Mouse (Mus musculus) kidney, postnatal 36 days (tissue): Measurements from ENCODE around the gene Lgals9.

Source experiments
- DNase-seq, 2 experiments: peaks; one replicate each; pipeline ENCODE4 v3.0.0; 2021 to 2022; ENCODE audit warnings: mixed read lengths in 2 of 2

The Lgals9 gene

DNA sequence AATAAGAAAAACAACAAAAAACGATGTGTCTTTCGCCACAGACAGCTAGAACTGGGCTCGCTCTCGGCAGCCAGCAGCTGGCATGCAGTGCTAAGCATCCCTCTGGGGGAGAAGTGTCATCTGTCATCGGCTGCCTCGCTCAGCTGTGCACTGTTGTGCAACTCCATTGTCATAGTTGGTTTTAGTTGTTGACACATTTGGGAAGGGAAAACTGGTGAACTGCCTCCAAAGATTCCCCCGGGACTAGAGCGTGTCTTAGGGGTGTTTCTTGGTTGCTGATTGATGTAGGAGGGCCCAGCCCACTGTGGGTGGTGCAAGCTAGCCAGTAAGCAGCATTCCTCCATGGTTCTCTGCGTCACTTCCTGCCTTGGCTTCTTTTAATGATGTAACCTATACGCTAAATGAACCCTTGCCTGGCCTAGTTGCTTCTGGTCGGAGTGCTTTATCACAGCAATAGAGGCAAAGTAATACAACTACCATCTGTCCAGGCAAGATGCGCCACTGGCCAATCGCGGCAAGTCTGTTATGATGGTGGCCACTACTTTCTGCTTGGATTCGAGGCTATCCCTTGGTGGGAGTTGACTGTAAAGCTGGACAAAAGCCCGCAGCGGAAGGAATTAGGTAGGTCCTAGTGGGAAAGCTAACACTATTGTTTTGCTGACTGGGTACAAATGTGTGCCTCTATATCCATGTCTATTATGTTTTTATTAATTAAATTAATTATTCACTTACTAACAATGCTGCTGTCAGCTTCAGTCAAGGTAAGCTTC lies 11.2 kb downstream of the Lgals9 start:
- DNase-seq: peak; percentile 34 to 36

DNA sequence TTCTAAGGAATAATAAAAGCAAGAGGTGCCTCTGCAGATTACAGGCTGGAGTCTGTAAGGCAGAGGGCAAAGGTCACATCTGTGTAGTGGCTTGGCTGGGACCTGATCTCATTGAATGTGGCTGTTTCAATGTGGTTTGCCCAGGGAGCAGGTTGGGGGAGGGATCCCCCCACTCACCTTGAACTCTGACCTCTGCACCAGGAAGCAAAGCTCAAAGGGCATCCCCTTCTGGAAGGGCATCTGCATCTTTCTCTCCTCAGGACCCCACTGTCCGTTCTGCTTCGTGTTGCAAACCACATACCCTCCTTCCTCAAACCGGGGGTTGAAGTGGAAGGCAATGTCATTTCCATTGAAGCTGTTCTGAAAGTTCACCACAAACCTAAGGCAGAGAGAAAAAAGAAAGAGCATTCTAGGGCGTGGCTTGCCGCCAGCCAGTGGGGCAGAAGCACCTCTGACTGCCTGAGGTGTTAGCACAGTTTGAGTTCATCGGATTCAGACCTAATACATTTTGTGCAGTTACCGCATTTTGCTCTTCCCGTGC lies 11.9 kb downstream of the Lgals9 start:
- no peak for DNase-seq

DNA sequence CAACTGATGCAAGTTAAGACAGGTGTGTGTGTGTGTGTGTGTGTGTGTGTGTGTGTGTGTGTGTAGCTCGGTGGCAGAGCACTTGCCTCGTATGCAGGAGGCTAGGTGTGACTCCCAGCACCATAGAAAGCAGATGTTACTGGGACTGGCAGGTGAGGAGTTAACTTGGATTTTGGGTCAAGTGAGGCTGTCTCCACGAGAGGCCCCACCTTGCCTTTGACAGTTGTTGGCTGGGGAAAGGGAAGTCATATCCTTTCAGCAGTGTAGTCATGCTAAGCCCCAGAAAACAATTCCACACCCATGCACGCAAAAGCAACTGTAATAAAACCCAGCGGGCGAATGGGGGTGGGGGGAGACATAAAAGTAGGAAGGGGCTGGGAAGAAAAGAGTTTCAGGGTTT lies 12.4 kb downstream of the Lgals9 start:
- no peak for DNase-seq

DNA sequence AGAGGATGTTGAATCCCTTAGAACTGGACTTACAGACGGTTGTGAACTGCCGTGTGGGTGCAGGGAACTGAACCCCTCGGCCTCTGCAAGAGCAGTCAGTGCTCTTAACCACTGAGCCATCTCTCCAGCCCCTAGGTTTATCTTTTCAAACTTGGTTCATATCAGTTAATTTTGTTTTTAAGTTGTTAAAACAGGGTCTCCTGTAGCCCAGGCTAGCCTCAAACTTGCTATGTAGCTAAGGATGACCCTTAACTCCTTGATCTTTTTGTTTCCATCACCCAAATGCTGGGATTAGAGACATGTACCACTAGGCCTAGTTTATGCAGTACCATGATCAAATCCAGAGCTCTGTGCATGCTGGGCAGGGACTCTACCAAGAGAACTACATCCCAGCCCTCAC lies 13.0 kb downstream of the Lgals9 start:
- DNase-seq: no peak

DNA sequence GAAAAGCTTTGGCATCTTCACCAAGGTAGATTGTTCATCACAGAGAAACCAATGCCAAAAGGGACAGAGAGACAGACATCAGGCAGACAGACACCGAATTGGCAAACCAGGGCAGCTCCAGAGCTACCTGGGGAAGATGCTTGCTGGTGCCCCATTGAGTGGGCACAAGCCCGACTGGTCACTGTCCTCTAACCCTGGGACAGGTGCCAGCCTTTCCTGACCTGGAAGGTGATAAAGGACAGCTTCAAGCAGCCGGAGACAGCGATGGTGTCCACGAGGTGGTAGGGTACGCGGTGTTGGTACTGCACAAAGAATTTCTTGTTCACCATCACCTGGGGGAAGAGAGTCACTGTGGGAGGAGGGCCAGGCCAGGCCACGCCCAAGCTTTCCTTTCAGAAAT lies 13.7 kb downstream of the Lgals9 start:
- no peak for DNase-seq

DNA sequence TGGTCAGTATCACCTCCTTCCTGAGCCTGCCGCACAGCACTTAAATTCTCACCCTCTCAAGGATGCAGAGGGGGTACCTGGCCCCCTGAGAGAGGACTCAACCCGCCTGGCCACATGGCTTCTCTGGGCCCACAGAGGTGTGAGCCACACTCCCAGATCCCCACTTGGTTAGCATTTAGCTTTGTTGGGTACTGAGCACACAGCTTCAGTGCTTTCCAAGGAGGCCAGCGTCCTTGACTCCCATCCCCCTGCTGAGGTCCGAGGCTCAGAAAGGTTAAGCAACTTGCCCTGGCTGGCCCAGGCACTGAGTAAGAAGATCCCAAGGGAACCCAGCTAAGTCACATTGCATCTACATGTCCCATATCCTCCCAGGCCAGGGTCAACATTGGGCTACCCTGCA lies 16.6 kb downstream of the Lgals9 start:
- peak in 1 of 2 experiments; percentile 11 for DNase-seq

DNA sequence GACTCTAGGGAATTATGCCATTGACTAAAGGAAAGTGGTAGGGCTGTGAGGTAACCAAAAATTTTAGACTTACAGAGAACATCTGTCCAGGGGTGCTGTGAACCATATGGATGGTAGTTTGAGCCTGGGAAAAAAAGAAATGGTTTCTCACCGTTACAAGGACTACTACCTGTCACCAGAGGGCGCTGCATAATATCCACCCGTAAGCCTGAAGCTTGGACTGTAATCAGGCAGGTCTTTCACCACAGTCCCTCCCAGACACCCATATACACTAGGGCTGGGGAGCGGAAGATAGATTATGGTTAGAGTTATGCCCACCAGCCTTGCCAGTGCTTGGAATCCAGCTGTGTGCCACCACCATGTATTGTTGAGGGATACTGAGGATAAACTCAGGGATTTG lies 17.4 kb downstream of the Lgals9 start:
- DNase-seq: peak; percentile 51 to 76

DNA sequence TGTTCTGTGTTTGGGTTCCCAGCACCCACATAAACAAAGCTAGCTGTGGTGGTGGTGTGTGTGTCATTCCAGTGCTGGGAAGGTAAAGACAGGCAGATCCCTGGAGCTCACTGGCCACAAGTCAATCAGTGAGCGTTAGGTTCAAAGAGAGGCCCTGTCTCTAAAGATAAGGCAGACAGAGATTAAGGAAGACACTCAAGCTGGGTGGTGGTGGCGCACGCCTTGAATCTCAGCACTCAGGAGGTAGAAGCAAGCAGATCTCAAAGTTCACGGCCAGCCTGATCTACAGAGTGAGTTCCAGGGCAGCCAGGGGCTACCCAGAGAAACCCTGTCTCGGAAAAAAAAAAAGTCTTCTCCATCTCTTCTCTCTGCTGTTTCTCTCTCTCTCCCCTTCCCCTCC lies 23.5 kb downstream of the Lgals9 start:
- no peak for DNase-seq

DNA sequence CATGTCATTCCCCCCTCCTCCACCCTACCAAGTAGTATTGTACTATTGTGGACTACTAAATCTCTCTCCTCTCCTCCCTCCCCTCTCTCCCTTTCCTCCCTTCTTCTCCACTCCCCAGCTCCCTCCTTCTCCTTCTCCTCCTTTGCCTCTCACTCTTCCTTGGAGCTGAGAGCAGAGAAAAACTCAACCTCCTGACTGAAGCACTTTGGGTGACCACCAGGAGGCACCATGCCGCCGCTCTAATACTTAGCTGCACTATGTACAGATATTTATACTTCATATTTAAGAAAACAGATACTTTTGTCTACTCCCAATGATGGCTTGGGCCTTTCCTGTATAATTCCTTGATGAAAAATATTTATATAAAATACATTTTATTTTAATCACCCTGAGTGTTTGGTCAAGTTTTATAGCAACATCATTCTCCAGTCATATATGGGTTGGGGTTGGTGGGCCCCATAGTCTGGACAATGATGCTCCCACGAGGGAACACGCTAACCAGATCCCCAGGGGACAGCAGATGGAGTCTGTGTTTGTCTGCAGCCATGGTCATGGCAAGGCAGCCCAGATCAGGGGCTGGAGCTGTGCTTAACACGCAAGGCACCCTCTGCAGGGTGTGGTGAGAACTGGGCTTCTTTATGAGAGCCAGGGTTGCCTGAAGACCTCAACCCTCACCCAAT lies 24.8 kb downstream of the Lgals9 start:
- peak; percentile 15 to 64 for DNase-seq

DNA sequence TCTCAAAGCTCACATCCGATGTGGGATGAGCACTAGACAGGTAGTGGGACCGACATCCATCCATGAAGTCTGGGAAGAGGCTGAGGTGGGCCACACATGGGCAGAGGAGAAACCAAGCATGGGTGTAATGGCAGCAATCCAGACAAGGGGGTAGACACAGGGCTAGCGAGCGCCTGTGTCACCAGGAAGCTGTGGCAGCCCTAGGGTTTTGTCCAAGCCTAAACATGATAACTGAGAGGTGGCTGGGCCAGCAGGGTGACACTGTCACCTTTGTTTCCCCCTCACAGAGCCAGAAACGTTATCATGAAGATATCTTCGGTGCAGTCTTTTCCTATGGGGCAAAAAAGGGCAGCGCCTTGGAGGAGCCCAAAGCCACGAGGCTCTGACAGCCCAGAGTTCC lies 25.4 kb downstream of the Lgals9 start:
- DNase-seq: no peak

DNA sequence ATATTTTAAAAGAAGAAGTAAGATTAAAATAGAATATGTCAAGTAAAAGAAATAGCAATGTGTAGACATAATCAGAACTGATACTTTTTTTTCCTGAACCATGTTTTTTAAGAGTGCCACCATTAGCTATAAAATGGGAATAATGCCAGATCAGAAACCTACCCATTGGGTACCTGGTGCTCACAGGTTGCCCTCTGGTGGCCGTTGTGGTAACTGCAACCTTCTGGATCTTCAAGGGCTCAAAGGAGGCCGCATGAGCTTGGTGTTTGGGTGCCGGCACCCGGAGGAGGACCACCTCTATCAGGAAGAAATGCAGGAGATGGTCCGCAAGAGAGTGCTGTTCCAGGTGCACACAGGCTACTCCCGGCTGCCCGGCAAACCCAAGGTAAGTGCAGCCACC lies 28.5 kb downstream of the Lgals9 start:
- DNase-seq: peak; percentile 76 to 91

DNA sequence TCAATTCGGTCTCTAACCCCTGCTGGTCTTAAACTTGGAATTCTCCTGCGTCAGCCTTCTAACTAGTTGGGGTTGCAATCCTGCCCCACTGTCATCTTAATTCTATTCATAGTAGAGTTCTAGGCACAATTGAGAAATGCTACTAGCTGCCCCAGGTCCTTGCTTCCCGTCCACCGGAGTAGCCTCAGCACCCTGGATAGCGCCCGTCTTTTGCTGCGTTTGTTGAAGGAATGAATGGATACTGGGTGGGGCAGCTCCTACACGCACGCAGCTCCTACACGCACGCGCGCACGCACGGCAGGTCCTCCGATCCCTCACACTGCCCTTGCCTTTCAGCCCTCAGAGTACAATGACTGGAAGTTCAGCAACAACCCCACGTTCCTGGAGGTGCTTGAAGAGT lies 32.3 kb downstream of the Lgals9 start:
- DNase-seq: peak; percentile 20 to 75

DNA sequence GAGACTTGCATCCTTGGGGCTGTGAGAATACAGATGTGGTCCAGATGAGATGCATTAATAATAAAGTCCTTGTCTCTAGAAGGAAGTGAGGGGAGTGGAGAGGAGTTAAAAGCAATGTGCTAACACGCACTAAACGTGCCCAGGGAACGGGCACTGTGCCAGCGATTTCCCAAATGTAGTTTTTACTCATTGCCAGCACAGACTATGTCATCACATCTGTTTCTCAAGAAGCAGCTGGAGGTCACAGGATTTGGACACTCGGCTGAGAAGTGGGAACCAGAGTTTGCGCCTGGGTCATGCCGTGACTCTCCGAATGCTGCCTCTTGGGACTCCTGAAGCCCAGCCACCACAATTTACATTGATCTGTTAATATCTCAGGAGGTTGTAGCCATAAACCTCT lies 34.4 kb downstream of the Lgals9 start:
- DNase-seq: no peak

DNA sequence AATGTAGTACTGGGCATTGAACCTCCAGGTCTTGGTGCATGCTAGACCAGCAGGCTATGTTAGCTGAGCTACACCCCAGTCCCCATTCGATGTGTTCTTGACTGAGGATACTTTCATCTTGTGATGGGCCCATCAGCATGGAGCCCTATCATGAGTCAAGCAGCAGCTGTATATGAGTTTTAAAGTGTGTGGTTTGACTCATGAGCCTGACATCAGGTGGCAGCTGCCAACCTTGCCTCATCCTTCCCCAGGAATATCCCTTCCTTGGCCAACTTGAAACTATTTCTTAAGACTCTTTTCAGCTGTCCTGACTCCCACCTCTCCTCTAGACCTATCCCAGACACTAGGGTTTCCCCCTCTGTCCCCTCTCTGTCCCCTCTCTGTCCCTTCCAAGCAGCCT lies 41.7 kb downstream of the Lgals9 start:
- DNase-seq: no peak

DNA sequence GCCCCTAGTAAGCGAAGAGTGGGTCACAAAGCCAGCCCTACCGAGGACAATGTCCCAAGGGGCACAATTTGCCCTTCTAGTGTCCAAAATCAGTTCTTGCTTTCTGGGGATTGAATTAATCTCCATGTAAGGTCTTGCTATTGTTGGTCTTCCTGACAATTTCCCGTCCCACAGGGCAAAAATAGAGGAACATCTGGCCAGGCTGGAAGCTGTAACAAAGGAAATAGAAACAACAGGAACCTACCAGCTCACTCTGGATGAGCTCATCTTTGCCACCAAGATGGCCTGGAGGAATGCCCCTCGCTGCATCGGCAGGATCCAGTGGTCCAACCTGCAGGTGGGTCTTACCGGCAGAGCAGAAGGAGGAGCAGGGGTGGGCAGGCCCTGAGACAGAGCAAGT lies 49.6 kb downstream of the Lgals9 start:
- peak; percentile 2 to 4 for DNase-seq

DNA sequence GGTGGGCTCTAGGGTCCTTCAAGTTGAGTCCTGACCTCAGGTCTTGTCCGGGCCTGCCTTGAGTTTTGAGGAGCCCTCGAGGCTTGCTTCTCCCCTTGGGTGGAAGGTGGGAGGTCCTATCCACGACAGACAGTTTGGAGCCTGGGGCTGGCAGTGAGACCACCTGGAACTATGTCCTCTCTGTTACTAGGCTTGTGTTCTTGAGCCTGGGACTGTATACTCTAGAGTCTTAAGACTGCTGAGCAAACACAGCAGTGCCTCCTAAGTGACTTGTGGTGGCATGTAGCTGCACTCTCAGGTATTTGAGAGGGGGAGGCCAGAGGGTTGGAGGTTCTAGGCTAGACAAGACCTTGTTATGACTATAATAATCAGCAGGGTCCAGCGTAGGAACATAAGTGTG lies 50.0 kb downstream of the Lgals9 start:
- DNase-seq: no peak

DNA sequence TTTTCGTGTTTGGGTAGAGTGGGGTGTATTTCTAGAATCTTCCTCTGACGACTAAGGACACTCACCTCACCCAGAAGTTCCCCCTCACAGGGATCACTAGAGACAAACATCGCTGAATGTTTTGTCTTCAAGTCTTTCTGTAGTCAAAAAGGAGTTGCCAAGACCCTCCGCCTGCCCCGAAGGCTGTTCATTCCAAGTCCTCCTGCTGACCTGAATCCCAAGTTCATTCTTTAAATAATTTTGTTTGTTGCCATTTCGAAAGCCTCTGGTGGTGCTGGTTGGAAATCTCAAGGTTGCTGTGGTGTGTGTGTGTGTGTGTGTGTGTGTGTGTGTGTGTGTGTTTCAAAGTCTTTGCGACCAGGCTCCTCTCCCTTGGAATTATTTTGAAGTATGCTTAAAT lies 50.4 kb downstream of the Lgals9 start:
- DNase-seq: no peak

DNA sequence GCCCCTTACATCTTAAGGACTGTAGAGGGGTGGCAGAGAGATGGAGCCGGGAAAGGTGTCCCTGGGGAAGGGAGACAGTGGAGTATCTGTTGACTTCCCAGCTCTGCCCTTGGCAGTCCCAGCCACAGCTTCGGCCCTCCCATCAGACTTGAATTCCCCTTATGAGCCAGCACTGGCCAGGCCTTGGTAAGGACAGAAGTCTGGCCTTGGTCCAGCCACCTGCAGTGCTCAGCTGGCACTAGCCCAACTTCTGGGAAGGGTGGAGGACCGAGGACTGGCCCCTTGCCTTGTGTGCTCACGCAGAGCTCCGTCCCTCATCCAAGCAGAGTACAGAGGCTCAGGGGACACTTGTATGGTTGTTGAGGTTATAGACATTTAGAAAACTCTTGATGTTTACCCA lies 55.4 kb downstream of the Lgals9 start:
- peak; percentile 68 to 75 for DNase-seq

DNA sequence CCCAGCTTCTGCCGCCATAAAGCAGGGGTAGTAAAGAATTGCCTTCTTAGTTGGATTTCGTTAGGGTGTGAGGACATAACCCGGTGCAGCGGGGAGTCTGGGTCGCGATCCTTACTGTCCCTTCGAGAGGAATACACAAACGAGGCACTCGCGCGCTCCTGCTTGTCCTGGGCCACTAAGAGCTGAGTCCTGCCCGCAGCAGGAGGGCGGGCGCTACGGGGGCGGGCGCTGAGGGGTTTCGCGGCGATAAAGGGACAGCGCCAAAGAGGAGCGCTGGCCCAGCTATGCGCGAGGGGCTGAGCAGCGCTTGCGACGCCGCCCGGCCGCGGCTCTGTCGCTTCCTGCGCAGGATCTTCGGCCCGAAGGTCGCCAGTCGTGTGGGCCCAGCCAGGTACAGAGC lies 59.8 kb downstream of the Lgals9 start:
- DNase-seq: peak; percentile 2 to 51

DNA sequence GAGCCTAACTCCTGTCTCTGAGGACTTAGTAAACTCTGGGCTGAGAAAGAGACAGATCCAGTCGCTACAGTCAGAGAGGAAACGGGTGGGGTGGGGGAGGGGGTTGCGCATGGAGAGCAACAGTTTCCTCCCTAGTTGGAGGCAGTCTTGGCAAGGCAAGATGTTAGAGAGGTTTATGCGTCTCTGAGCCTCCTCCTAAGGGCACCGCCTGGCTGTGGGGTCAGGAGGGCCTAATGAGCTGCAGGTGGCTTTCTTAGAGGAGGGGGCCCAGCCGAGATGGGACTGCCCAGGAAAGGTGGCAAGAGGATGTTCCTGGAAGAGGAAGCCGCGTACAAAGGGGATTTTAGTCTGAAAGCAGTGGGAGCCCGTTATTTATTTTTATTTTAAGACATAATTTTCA lies 60.6 kb downstream of the Lgals9 start:
- peak; percentile 0 to 19 for DNase-seq

DNA sequence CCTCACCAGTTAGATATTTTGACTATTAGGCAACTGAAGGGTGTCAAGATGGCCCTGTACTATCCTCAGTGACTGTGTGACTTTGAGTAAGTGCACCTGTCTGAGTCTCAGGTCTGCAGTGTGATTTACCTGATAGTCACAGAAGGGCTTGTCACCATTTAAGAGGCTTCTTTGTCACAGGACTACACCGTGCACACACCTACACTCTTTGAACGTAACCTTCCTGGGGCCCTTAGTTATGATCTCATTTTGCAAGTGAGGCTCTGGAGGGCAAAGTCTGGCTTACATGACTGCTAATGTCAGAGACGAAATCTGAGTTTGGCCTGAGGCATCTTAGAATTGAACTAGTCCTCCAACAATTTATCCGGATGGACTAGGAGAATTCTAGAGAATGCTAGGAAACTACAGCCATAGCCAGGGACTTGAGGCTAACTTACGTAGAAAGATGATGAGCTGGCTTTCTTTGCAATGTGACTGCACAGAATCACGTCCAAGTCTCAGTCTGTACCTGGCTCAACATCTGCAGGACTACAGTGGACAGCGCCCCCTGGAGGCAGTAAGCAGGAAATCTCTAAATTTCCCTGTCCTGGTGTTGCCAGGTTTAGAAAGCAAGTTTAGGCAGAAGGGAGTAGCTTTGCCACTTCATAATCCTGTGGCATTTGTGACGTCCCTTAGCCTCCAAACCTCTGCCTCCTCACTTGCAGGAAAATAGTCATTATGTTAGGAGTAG lies 61.9 kb downstream of the Lgals9 start:
- peak; percentile 46 to 72 for DNase-seq

DNA sequence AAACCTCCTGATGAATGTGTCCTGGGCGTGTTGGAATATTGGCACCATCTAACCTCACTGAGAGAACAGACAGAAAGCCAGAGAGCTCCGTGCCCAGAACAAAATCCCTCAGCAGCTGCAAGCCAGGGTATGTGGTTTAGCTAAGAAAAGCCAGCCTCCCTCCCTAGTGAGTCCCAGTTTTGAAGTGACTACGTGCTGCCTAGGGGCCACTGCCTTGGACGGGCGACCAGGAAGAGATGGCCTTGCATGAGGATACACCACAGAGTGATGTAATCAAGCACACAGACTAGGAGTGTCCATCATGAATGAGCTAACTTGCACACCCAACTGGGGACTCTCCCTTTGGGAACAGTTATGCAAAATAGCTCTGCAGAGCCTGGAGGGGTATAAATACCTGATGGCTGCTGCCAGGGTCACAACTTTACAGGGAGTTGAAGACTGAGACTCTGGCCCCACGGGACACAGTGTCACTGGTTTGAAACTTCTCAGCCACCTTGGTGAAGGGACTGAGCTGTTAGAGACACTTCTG lies 64.3 kb downstream of the Lgals9 start, which contains the start of gene Nos2:
Gene Nos2, plus strand, starts transcription at position 377 of the 529 bp plus-strand sequence.
- DNase-seq: no peak

DNA sequence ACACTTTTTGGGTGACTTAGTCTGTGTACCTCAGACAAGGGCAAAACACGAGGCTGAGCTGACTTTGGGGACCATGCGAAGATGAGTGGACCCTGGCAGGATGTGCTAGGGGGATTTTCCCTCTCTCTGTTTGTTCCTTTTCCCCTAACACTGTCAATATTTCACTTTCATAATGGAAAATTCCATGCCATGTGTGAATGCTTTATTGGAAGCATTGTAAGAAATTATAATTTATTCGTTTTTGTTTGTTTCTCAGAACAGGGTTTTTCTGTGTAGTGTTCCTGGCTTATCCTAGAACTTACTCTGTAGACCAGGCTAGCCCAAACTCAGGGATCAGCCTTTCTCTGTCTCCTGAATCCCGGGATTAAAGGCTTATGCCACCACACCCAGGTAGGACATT lies 65.0 kb downstream of the Lgals9 start:
- DNase-seq: no peak
